Mouse (Mus musculus): ENCODE data around the gene Tet1. TPM values are rescaled to one million over a fixed set of nuclear protein-coding genes. Genes with fewer than 3 reads are reported as not detected.
A peak's percentile ranks its signal among the peaks of the same experiment; 100 is the strongest.

Gene Tet1
- polyA plus RNA-seq, 1 experiment from 2014 or later = 28.7 TPM

DNA sequence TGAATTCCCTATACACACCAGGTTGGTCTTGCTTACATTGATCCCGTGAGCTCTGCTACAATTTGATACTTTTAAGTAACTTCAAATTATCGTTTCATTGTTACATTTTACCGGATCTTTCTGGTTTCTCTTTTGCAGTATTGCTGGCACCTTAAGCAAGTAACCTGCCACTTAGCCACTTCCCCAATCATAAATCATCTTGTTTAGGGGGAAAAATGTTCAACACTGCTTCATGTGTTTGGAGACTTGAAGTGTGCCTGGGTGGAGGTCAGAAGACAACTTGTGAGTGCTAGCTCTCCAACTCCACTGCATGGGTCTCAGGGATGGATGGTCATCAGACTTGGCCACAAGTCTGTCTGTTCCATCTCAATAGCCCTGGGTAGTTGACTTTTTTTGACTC lies 17.8 kb downstream of the Tet1 start:
- H3K4me1 ChIP-seq (replicated peaks) = no peaks in the 10 kb centered on the region
- H3K4me2 ChIP-seq = no peak overlapping the region
- WGBS = 79% methylated on average over 3 of the region's 3 CpGs
- H3K9ac ChIP-seq = no peak overlapping the region
- H3K36me3 ChIP-seq = no peaks in the 10 kb centered on the region
- H3K27me3 ChIP-seq (replicated peaks) = no peaks in the 10 kb centered on the region
- H3K27ac ChIP-seq (ENCODE audit: poor library complexity, severe bottlenecking) = no peak overlapping the region
- no peak overlapping the region for H3K4me3 ChIP-seq
- no peak for ATAC-seq (ENCODE audit: insufficient number of reproducible peaks, low FRiP score)
- H3K9me3 ChIP-seq (replicated peaks) = no peaks in the 10 kb centered on the region

DNA sequence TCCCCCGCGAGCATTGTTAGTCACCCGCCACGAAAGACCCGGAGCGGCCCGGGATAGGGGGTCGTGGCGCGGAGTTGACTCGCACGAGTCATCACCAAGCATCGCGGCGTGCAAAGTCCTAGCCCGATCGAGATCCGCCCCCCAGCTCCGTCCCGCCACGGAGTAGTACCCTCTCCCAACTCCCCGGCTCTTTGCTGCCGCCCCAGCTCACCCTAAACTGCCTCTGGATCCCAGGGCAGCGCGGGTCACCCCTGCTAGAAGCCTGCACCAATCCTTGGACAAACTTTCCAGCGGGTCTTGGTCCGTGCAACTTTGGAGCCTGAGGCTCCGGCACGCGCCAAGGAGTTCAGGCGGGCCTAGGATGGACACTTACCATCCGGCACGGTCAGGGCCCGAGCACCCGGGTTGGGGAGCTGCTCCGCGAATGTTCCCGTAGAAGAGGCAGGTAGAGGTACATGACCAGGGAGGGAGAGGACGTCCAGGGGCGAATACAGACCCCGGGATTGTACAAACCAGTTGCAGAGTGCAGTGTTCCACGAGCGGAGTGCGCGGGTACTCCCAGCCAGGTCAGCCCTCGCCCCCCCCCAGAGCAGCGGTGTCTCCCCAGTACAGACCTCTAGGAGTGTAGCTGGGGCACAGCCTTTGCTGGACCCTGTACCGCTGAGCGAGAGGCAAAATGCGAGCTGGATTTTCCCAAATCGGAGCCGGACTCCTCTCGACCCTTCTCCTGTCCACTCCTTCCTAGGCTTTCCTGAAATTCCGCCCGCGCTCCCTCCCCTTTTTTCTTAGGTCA lies 21.8 kb downstream of the Tet1 start:
- H3K36me3 ChIP-seq = no peaks in the 10 kb centered on the region
- H3K4me2 ChIP-seq = peak overlapping the region; percentile 95
- peak; percentile 79 for ATAC-seq (ENCODE audit: insufficient number of reproducible peaks, low FRiP score)
- H3K4me1 ChIP-seq (replicated peaks) = peaks cover 8% of the 10 kb centered on the region
- H3K4me3 ChIP-seq = peak overlapping the region; percentile 61
- no peaks in the 10 kb centered on the region for H3K9me3 ChIP-seq (replicated peaks)
- peak overlapping the region; percentile 41 for H3K27ac ChIP-seq (ENCODE audit: poor library complexity, severe bottlenecking)
- no peaks in the 10 kb centered on the region for H3K27me3 ChIP-seq (replicated peaks)
- peak overlapping the region; percentile 87 for H3K9ac ChIP-seq
- under 1% methylated on average over 56 of the region's 56 CpGs for WGBS

GRCm38 (mm10) chr10:62885969-62886798 lies 22.6 kb downstream of the Tet1 start:
- Histone ChIP-seq H3K4me3 (peak overlapping the region; percentile 61), H3K27me3 (replicated peaks) (no peaks in the 10 kb centered on the region), H3K4me1 (replicated peaks) (peaks cover 8% of the 10 kb centered on the region), H3K27ac (ENCODE audit: poor library complexity, severe bottlenecking) (peak overlapping the region; percentile 41; the same call in 1 of the 2 replicates), H3K36me3 (no peaks in the 10 kb centered on the region), H3K9me3 (replicated peaks) (no peaks in the 10 kb centered on the region), H3K4me2 (peak overlapping the region; percentile 95), H3K9ac (peak overlapping the region; percentile 87)
- WGBS = under 1% methylated on average over 38 of the region's 38 CpGs
- ATAC-seq (ENCODE audit: insufficient number of reproducible peaks, low FRiP score) = peak; percentile 23

GRCm38 (mm10) chr10:62885460-62885859 lies 23.3 kb downstream of the Tet1 start:
- H3K4me2 ChIP-seq = peak overlapping the region; percentile 95
- peak overlapping the region; percentile 61 for H3K4me3 ChIP-seq
- H3K9me3 ChIP-seq (replicated peaks) = no peaks in the 10 kb centered on the region
- peaks cover 8% of the 10 kb centered on the region for H3K4me1 ChIP-seq (replicated peaks)
- 0 out of 2 replicates have a peak overlapping the region, but pooled peaks have one; percentile 41 for H3K27ac ChIP-seq (ENCODE audit: poor library complexity, severe bottlenecking)
- no peak for ATAC-seq (ENCODE audit: insufficient number of reproducible peaks, low FRiP score)
- WGBS = 20% methylated on average over 10 of the region's 10 CpGs
- H3K36me3 ChIP-seq = no peaks in the 10 kb centered on the region
- peak overlapping the region; percentile 87; the same call in 1 of the 2 replicates for H3K9ac ChIP-seq
- no peaks in the 10 kb centered on the region for H3K27me3 ChIP-seq (replicated peaks)

GRCm38 (mm10) chr10:62884517-62884916 lies 24.3 kb downstream of the Tet1 start:
- H3K9me3 ChIP-seq (replicated peaks) = no peaks in the 10 kb centered on the region
- no peak overlapping the region for H3K9ac ChIP-seq
- no peak overlapping the region for H3K4me2 ChIP-seq
- peaks cover 1% of the 10 kb centered on the region for H3K36me3 ChIP-seq
- 57% methylated on average over 1 of the region's 1 CpGs for WGBS
- H3K4me3 ChIP-seq = no peak overlapping the region
- no peak for ATAC-seq (ENCODE audit: insufficient number of reproducible peaks, low FRiP score)
- H3K27me3 ChIP-seq (replicated peaks) = no peaks in the 10 kb centered on the region
- H3K27ac ChIP-seq (ENCODE audit: poor library complexity, severe bottlenecking) = no peak overlapping the region
- H3K4me1 ChIP-seq (replicated peaks) = peaks cover 8% of the 10 kb centered on the region

DNA sequence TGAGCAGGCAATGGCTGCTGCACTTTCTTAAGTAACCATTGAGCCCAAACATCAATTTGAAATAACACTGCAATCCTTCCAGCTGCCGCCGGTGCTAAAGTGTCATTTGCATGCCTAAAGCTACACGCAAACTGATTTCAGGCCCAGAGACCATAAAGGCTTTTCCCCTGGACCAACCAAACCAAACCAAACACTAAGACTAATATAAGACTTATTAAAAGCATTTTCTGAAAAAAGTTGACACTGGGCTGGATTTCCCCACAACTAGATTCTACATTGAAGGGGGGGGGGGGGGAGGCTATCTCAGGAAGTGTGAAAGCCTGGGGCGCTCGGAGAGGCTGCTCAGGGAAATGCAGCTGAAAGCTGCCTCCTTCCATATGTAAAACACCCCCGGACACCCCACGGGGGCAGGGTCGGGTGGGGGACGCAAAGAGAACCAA lies 24.8 kb downstream of the Tet1 start:
- Histone ChIP-seq H3K4me1 (replicated peaks) (peaks cover 8% of the 10 kb centered on the region), H3K27ac (ENCODE audit: poor library complexity, severe bottlenecking) (no peak overlapping the region), H3K9ac (no peak overlapping the region), H3K36me3 (peaks cover 7% of the 10 kb centered on the region), H3K27me3 (replicated peaks) (no peaks in the 10 kb centered on the region), H3K9me3 (replicated peaks) (no peaks in the 10 kb centered on the region), H3K4me2 (peak overlapping the region; percentile 50), H3K4me3 (no peak overlapping the region)
- WGBS = 11% methylated on average over 9 of the region's 9 CpGs
- ATAC-seq (ENCODE audit: insufficient number of reproducible peaks, low FRiP score) = no peak

- ATAC-seq (ENCODE audit: insufficient number of reproducible peaks, low FRiP score) = no peak
- no peaks in the 10 kb centered on the region for H3K27me3 ChIP-seq (replicated peaks)
- no peaks in the 10 kb centered on the region for H3K9me3 ChIP-seq (replicated peaks)
- H3K36me3 ChIP-seq = peaks cover 20% of the 10 kb centered on the region
- H3K27ac ChIP-seq (ENCODE audit: poor library complexity, severe bottlenecking) = no peak overlapping the region
- H3K4me1 ChIP-seq (replicated peaks) = peaks cover 8% of the 10 kb centered on the region
- 41% methylated on average over 5 of the region's 5 CpGs for WGBS
- H3K9ac ChIP-seq = no peak overlapping the region
- H3K4me2 ChIP-seq = no peak overlapping the region
- H3K4me3 ChIP-seq = no peak overlapping the region
These were observed 27.6 kb downstream of the Tet1 start for GRCm38 (mm10) chr10:62881211-62881610.

- ATAC-seq (ENCODE audit: insufficient number of reproducible peaks, low FRiP score) = no peak
- Histone ChIP-seq H3K27ac (ENCODE audit: poor library complexity, severe bottlenecking) (no peak overlapping the region), H3K27me3 (replicated peaks) (no peaks in the 10 kb centered on the region), H3K36me3 (peaks cover 20% of the 10 kb centered on the region), H3K4me2 (no peak overlapping the region), H3K4me3 (no peak overlapping the region), H3K9me3 (replicated peaks) (no peaks in the 10 kb centered on the region), H3K4me1 (replicated peaks) (no peaks in the 10 kb centered on the region), H3K9ac (no peak overlapping the region)
- WGBS = 82% methylated on average over 13 of the region's 13 CpGs
These were observed 30.7 kb downstream of the Tet1 start for GRCm38 (mm10) chr10:62878056-62878455.

DNA sequence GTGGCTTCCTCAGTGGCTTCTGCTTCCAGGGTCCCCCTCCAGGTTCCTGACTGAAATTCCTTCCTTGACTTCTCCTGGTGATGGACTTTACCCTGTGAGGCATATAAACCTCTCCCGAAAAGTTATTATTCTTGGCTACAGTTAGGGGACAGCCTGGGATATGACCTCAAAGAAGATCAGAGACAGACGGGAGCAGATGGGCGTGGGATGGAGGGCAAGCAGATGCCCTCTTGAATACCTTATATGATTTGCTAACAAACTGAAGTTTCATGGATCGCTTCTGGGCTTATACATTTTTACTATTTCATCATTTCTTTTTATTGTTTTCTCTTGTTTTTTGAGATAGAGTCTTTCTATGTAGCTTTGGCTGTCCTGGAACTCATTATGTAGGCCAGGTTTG lies 33.2 kb downstream of the Tet1 start:
- no peaks in the 10 kb centered on the region for H3K9me3 ChIP-seq (replicated peaks)
- H3K4me2 ChIP-seq = no peak overlapping the region
- 84% methylated on average over 4 of the region's 4 CpGs for WGBS
- H3K4me3 ChIP-seq = no peak overlapping the region
- peaks cover 20% of the 10 kb centered on the region for H3K36me3 ChIP-seq
- H3K4me1 ChIP-seq (replicated peaks) = no peaks in the 10 kb centered on the region
- ATAC-seq (ENCODE audit: insufficient number of reproducible peaks, low FRiP score) = no peak
- no peaks in the 10 kb centered on the region for H3K27me3 ChIP-seq (replicated peaks)
- H3K9ac ChIP-seq = no peak overlapping the region
- no peak overlapping the region for H3K27ac ChIP-seq (ENCODE audit: poor library complexity, severe bottlenecking)

- Histone ChIP-seq H3K27ac (ENCODE audit: poor library complexity, severe bottlenecking) (no peak overlapping the region), H3K4me3 (no peak overlapping the region), H3K4me2 (no peak overlapping the region), H3K9me3 (replicated peaks) (no peaks in the 10 kb centered on the region), H3K36me3 (peaks cover 20% of the 10 kb centered on the region), H3K4me1 (replicated peaks) (no peaks in the 10 kb centered on the region), H3K9ac (no peak overlapping the region), H3K27me3 (replicated peaks) (no peaks in the 10 kb centered on the region)
- no peak for ATAC-seq (ENCODE audit: insufficient number of reproducible peaks, low FRiP score)
- 75% methylated on average over 4 of the region's 4 CpGs for WGBS
These were observed 34.0 kb downstream of the Tet1 start for GRCm38 (mm10) chr10:62874828-62875227.

Measured in heart, embryonic 12.5 days (tissue).